ENCODE assay signal across 23 mouse cellular contexts in the genomic region with DNA sequence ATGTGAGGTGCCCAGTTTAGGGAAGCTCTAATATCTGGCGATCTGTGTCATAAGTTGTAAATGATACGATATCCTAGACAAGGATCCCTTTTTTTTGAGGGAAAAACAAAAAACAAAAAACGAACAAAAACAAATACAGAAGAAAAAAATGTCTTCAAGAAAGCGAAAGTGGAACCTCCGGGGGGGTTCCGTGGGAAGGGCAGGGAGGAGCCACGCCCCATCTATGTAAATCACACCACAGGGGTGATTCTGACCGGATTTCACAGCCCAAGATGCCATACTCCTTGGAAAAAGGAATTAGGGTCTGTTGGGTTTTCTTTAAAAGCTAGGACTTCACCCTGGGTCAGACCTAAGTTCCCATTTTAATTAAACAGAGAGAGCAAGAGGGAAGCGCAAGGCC. TPM values are rescaled to one million over a fixed set of nuclear protein-coding genes. Genes with fewer than 3 reads are reported as not detected.
DNase-seq lines count a peak whose midpoint lies in the region; ATAC-seq and TF ChIP-seq lines count a peak whose summit lies in the region.
"Had no signal": no experiment of that assay in that cellular context is flagged by ENCODE, and none has a peak within 500 bp of the region (broad histone marks: within the 10 kb centered on the region; RNA-seq: fewer than 3 reads in every experiment).

No protein-coding gene starts in this region.

- no peaks in the 10 kb centered on the region for H3K27me3 ChIP-seq in testis, adult 2 months (ENCODE audit: control insufficient read depth, insufficient read depth, low read length)
- H3K27me3 ChIP-seq in splenic B cell, adult 2 months (ENCODE audit: control insufficient read depth, insufficient read depth, low read length, poor library complexity, severe bottlenecking) = no peaks in the 10 kb centered on the region
- H3K27me3 ChIP-seq: embryonic facial prominence, embryonic 15.5 days; limb, embryonic 12.5 days; midbrain, embryonic 12.5 days had no signal

- DNase-seq in testis, postnatal 14 days (ENCODE audit: low spot score) = no peak
- DNase-seq in ES-CJ7 (ENCODE audit: low read depth, low spot score) = peak; percentile 70
- peak; percentile 20 for DNase-seq in splenic B cell, adult 2 months (ENCODE audit: low read depth, low spot score)
- no peak for DNase-seq in kidney, postnatal 36 days
- DNase-seq in heart, postnatal 25 days (ENCODE audit: low spot score) = no peak
- DNase-seq: cerebellum, adult 9-11 months; layer of hippocampus, adult 9-11 months had no signal

- WGBS in bone marrow, adult 2 months = 55% methylated on average over 9 of the region's 9 CpGs

- H3K4me3 ChIP-seq in testis, adult 2 months (ENCODE audit: control insufficient read depth, low read depth, low read length) = no peak overlapping the region
- H3K4me3 ChIP-seq in bone marrow, adult 2 months (replicated peaks; ENCODE audit: control insufficient read depth, low read depth, low read length) = peak overlapping the region; percentile 17
- H3K4me3 ChIP-seq: embryonic facial prominence, embryonic 15.5 days; forebrain, embryonic 10.5 days; heart, embryonic 10.5 days; limb, embryonic 12.5 days; midbrain, embryonic 12.5 days had no signal

- peak overlapping the region; percentile 68 for H3K27ac ChIP-seq in testis, adult 2 months (ENCODE audit: control insufficient read depth, insufficient read depth, low read depth, low read length)
- H3K27ac ChIP-seq in bone marrow, adult 2 months (ENCODE audit: control insufficient read depth, insufficient read depth, low read depth, low read length, poor library complexity) = no peak overlapping the region
- H3K27ac ChIP-seq: embryonic facial prominence, embryonic 15.5 days; forebrain, embryonic 10.5 days; heart, embryonic 10.5 days; hindbrain, embryonic 14.5 days; limb, embryonic 12.5 days; midbrain, embryonic 12.5 days had no signal

- H3K4me1 ChIP-seq in testis, adult 2 months (ENCODE audit: control insufficient read depth, insufficient read depth, low read length) = peaks cover 3% of the 10 kb centered on the region
- H3K4me1 ChIP-seq in bone marrow, adult 2 months (ENCODE audit: control insufficient read depth, insufficient read depth, low read length) = peaks cover 3% of the 10 kb centered on the region
- H3K4me1 ChIP-seq: embryonic facial prominence, embryonic 15.5 days; forebrain, embryonic 10.5 days; limb, embryonic 12.5 days; midbrain, embryonic 12.5 days had no signal

- no peak for TF ChIP-seq POLR2A in testis, adult 2 months (IDR thresholded peaks at IDR 0.05; ENCODE audit: control insufficient read depth, low read depth, low read length)
- TF ChIP-seq POLR2A in bone marrow, adult 2 months (IDR thresholded peaks at IDR 0.05; ENCODE audit: borderline replicate concordance, control insufficient read depth, low read depth, low read length) = no peak

- ATAC-seq in inflammation-experienced regulatory T-cells, adult 6 months = no peak
- ATAC-seq: activated CD4-positive, CD25-positive, alpha-beta regulatory T cell, adult 4 months had no signal

- H3K36me3 ChIP-seq in testis, adult 2 months (ENCODE audit: control insufficient read depth, insufficient read depth, low read length) = no peaks in the 10 kb centered on the region
- H3K36me3 ChIP-seq in splenic B cell, adult 2 months (ENCODE audit: control insufficient read depth, insufficient read depth, low read length, poor library complexity, severe bottlenecking) = no peaks in the 10 kb centered on the region
- H3K36me3 ChIP-seq: embryonic facial prominence, embryonic 15.5 days; forebrain, embryonic 10.5 days; G1E; heart, embryonic 10.5 days; limb, embryonic 12.5 days; midbrain, embryonic 12.5 days had no signal

- no peak for TF ChIP-seq CTCF in testis, adult 2 months (IDR thresholded peaks at IDR 0.05; ENCODE audit: control insufficient read depth, insufficient read depth, insufficient replicate concordance, low read depth, low read length)
- no peak for TF ChIP-seq CTCF in bone marrow, adult 2 months (IDR thresholded peaks at IDR 0.05; ENCODE audit: control insufficient read depth, insufficient read depth, low read length)

- intact Hi-C loops in heart, postnatal 25 days (cut with DNase I) = no loop called here

RNA-seq across cellular contexts. Expression of a gene that starts 17.7 kb away (rescaled TPM):
- 15.8 and 16.3 TPM in 2 replicates for polyA plus RNA-seq in testis, adult 2 months (2012; rRNA removed)
- 1.5 TPM in 1 of 2 replicates, not detected in the other for polyA plus RNA-seq in bone marrow, adult 2 months (2011; ENCODE audit: insufficient read depth, insufficient read length, low replicate concordance, missing spikeins)
- polyA plus RNA-seq in inflammation-experienced regulatory T-cells, adult 6 months (2017; shearing (Covaris generic)) = 1 to 10 TPM in 2 of 3 experiments, under 1 TPM in 1; 0.93 to 4.4 (median 1.3) TPM
- under 1 TPM; 0.34 to 0.39 TPM for total RNA-seq in heart, postnatal 25 days (2021)
- total RNA-seq: G1E had no signal
- polyA plus RNA-seq: G1E had no signal

RNA-seq across cellular contexts. Expression of a gene that starts 41.6 kb away (rescaled TPM):
- 7.2 and 8.1 TPM in 2 replicates for polyA plus RNA-seq in testis, adult 2 months (2012; rRNA removed)
- polyA plus RNA-seq in bone marrow, adult 2 months (2011; ENCODE audit: insufficient read depth, insufficient read length, low replicate concordance, missing spikeins) = 1.4 and 3.3 TPM in 2 replicates
- 1 to 10 TPM; 1.4 to 9.9 (median 6.4) TPM for polyA plus RNA-seq in inflammation-experienced regulatory T-cells, adult 6 months (2017; shearing (Covaris generic))
- under 1 TPM; 0.36 to 0.92 TPM for total RNA-seq in heart, postnatal 25 days (2021)
- polyA plus RNA-seq: G1E had no signal

RNA-seq across cellular contexts. Expression of a gene that starts 43.9 kb away (rescaled TPM):
- polyA plus RNA-seq in testis, adult 2 months (2012; rRNA removed) = 7.5 and 11.7 TPM in 2 replicates
- polyA plus RNA-seq in bone marrow, adult 2 months (2011; ENCODE audit: insufficient read depth, insufficient read length, low replicate concordance, missing spikeins) = not detected in 2 replicates
- polyA plus RNA-seq in inflammation-experienced regulatory T-cells, adult 6 months (2017; shearing (Covaris generic)) = not detected
- not detected for total RNA-seq in heart, postnatal 25 days (2021)
- total RNA-seq: adrenal gland, postnatal 25 days; gastrocnemius, adult 8-10 months; heart, postnatal 14 days had no signal
- polyA plus RNA-seq: activated CD4-positive, CD25-positive, alpha-beta regulatory T cell, adult 4 months; forebrain, embryonic 10.5 days; G1E; heart, embryonic 10.5 days; kidney, adult 2 months; limb, embryonic 12.5 days; midbrain, embryonic 12.5 days; neural tube, embryonic 14.5 days had no signal

Comparison
In these comparisons a context has a peak if more than half of its experiments do, and no peak if none do; other contexts are left out.
1. DNase-seq: peak in ES-CJ7 (single experiment) and splenic B cell, adult 2 months (single experiment); none in testis, postnatal 14 days (single experiment), kidney, postnatal 36 days (0 of 2) and heart, postnatal 25 days (single experiment).